Mouse (Mus musculus) megakaryocyte-erythroid progenitor cell, adult 5-6 weeks (primary cell): ENCODE results near the gene Hpcal1. TPM values are rescaled to one million over a fixed set of nuclear protein-coding genes. Genes with fewer than 3 reads are reported as not detected.

Source experiments
- ATAC-seq: replicated peaks from 2 replicates; pipeline ENCODE4 v1.8.0; 2016; ENCODE audit warnings: mild to moderate bottlenecking, inconsistent platforms; ENCODE audit not compliant: severe bottlenecking, poor library complexity, low FRiP score, low TSS enrichment
- total RNA-seq, 2 experiments: library from RNA; stranded (forward) in 1 of 2; stranded (reverse) in 1 of 2; fragments of 200-1000, 215-1000 nt in 1 of 2; fragments of >200 nt in 1 of 2; fragmentation: Nextera tagmentation in 1 of 2; gene quantifications; 2 replicates each; pipeline ENCODE4 v1.2.3; 2014 to 2017

Gene Hpcal1
- total RNA-seq (2014; fragmentation: Nextera tagmentation) (4.3 and 13.0 TPM in 2 replicates), total RNA-seq (2017) (3.0 and 6.8 TPM in 2 replicates)

DNA sequence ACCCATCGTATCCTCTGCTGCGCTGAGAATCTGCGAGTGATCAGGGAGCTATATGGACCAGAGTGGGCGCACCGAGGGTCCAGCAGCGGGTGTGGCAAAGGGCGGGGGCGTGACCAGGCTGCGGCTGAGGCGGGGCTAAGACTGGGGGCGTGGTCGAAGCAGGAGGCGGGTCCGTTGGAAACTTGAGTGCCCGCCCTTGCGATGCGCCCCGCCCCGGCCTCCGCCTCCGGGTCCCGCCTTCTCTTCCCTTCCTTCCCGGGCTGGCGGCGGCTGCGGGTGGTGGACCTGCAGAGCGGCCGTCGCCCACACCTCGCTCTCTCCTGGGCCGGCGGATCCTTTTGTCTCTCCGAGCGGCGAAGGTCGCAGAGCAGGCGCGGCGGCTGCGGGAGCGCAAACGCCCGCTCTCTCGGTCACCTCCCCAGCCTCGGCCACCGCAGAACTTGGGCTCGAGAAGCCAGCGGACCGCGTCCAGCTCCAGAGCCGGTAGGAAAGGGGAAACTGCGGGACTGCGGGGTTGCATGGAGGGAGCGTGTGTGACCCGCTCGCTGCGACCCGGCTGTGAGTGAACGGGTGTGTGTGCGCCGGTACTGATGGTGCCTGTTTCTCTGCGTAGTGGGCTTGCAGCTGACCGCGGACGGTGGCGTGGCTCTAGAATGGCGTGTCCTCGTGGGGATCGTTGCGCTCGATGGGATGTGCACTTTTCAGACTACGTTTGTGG, at the start of gene Hpcal1:
Gene Hpcal1, plus strand, starts transcription at position 293 of the 718 bp plus-strand sequence.
- ATAC-seq = peak; percentile 91

DNA sequence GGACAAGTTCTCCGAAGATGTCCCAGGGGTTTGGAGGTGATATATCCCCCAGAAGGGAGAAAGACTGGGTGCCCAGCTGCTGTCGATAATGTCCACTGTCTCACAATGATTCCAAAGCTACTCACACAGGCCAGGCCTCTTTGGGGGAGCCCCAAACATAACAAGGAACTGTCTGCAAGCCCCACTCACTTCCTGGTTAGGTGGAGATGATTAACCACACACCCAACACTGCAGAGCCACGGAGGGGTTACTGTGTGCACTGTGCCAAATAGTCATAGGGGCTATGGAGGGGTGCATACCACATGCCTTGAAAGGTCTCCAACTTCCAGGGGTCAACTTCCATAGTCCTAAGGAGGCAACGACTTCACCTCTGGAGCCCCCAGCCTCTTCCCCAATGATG, 49.4 kb upstream of the Hpcal1 start:
- no peak for ATAC-seq

DNA sequence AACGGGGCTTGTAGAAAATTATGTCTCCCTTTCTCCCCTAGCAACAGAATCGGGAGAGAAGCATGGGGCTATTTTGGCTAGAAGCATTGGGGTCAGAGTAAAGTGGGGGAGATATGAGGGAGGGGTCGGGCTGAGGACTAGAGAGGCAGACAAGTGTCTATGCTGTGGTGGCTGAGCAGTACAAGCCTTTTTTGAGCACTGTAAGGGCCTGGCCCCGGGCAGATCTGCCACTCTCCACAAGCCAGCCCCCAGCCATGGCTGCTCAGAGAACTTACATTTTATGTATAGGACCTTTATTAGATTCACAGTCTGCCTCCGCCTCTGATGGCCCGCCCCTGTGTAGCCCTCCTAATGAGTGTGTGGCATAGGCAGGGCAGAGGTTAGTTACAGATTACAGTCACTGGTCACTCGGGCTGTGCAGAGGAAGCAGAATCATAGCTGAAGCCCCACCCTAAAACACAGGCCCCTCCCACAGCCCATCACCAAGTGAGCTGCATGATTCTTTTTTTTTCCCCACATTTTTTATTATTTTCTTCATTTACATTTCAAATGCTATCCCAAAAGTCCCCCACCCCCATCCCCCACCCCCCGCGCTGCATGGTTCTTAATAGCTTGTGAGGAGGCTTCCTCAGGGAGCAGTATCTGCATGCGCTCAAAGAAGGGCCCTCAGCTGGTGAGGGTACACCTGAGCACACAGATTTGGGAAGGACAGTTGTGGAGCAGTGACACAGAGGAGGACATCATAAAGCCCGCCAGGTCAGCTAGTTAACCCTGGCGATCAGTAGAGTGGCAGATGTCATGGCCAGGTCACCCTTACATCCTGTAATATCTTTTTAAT, 46.1 kb upstream of the Hpcal1 start:
- ATAC-seq = no peak

DNA sequence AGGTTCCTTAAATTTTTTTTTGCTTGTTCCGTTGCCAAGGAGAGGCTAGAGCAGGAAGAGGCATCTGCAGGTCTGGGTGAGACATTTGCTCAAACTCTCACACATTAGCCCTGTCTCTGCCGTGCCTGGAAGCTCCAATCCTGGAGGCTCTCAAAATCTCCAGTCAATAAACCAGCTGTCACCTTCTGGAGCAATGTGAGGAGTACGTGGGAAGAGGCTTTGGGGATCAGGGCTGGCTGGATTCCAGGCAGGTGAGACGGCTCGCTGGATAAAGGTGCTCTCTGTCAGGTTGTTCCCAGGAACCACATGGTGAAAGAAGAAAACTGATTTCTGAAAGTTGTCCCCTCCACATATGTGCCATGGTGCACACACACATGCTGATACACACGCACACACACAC, 44.2 kb upstream of the Hpcal1 start:
- ATAC-seq = no peak

DNA sequence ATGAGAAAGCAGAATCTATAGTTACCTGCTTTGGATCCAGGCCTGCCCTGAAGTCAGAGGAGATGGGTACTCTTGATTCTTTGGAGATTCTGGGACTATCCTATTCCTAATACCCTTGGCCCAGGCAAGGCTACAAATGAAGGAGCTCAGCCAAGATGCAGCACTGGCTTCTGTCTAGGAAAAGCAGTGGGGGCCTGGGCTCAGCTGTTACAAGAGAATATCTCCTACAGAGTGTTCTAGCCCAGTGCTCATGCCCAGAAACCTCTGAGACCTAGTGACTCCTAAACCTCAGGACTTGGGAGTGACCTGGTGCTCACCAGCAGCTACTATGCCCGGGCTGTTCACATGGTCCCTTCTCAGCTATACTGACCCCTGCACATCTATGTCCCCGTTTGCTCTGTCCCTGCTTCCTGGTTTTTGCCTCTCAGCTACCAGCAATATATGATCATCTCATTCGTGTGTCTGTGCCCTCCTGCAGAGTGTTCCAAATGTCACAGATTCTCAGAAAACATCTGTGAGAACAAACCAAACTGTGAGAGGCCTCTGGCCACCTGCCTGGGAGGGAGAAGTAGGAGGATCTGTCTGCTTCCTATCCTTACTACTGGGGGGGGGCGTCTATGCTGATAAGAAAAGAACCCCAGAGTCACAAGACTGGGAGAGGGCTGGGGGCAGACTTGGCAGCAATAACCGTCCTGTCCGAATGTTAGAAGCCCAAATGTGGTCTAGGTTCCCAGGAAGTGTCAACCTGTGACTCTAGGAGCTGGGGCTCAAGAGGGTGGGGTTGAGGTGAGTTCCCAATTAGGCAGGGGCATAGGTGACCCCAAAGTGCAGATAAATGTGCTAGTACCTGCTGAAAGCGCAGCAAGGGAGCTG, 39.2 kb upstream of the Hpcal1 start:
- ATAC-seq = no peak

DNA sequence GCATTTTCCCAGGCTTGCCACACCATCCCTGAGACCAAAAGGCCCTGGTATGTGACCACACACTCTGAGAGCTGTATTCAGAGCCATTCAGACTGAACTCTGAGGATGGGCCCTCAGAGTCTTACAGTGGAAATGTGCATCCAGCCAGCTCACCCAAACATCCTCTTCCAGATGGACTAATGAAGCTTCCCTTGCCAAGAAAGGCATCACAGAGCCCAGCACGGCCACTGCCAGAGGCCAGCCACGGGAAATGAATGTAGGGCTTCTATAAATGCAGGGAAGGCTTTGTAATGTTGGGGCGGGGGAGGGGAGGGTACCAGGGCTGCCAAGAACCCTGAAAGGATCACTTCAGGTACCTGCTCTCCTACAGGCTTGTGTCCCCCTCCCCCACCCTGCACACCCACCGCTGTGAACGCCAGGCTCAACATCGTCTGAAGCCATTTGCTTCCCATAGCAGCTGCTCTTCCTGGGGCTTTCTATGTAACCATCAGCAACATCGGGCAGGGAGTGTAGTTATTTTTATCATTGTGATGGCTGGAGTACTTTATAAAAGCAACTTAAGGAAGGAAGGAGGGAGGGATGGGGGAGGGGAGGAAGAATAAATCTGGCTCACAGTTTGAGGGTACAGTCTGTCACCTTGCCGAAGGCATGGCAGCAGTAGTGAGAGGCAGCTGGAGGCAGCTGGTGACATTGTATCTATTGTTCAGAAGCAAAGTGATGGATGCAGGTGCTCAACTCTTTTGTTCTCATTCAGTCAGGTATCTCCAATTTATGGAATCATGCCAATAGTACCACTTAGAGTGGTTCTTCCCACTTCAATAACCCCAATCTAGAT, 38.2 kb upstream of the Hpcal1 start:
- ATAC-seq = no peak

DNA sequence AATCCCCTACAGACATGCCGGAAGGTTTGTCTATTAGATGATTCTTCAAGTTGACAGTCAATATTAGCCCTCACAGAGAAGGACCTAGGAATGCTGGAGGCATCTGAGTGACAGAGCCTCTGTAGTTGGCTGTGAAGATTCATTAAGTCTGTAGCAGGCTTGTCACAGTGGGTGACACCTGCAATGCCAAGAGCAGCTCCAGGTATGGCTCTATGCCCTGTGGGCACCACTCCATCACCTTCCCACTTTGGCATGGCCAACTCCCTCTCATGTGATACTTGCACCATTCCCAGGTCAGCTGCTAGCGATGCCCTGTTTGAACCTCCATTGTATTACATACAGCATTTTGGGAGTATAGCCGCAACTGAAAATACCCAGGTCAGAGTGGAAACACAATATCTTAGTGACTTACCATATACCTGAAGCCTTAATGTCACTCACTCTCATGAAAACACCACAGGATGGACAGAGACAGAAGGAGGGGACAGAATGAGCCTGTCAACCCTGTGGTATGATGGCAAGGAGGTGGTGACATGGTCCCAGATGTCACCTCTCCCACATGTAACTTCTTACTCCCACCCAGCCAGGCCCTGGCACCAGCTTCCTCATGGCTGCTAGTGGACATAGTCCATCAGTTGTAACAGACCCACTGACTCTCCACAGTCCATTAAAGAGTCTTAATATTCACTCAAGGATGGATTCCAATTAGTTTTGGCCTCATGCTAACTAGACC, 37.4 kb upstream of the Hpcal1 start:
- no peak for ATAC-seq

DNA sequence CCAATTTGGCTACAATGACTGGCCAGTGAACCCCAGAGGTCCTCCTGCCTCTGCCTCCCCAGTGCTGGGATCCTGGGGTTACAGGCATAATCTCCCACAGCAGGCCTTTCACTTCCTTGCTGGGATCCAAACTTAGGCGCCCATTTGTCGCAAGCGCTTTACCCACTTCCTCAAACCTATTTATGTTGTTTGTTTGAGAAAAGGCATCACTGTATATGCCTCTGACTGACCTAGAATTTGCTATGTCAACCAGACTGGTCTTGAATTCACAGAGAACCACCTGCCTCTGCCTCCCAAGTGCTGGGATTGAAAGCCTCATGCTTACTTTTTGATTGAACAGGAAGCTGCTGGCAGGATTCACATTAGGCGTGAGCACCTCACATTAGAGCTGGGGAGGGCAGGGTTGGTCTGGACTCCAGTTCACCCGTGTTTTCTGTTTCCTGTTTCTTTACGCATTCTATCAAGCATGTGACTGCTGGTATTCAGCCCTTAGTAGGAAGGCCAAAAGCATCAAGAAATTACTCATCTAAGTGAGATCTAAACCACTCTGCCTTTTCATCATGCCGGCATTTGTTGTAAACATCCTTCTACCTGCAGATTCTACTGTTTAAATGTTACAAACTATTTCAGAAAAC, 33.0 kb upstream of the Hpcal1 start:
- no peak for ATAC-seq

DNA sequence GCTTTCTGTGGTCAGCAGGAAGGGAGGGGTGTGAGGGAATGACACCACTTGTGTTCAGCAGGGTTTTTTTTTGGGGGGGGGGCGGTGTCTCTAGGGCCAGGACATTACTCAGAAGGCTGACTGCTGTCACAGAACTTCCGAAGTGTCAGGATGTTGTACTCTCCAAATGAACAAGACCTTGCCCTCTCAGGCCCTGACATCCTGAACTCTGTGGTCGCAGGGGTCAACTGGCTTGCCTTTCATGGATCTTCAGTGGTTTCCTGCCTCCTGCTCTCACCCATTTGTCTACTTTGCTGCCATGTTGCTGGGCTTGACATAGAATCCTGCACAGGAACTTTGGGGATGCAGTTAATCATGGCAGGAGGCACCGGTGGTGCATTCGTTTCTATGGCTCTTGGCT, 32.1 kb upstream of the Hpcal1 start:
- no peak for ATAC-seq

DNA sequence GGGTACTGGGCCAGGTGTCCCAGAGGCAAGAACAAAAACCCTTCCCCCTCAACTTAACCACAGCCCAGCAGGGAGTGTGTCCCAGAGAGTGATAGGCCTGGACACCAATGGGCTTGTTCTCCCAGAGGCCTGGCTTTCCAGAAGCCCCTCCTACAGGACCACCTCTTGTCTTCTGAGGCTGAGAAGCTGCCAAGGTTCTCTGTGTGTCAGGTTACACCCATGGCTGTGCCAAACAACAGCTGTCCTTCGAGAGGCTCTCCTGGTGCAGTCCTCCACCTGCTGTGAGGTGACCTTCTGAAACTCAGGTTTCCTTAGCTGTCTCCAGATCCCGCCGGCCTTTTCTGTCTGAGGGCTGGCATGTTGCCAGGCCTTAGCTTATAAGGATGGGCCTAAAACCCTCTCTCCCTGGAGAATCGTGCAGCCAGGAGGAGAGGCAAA, 29.2 kb upstream of the Hpcal1 start:
- no peak for ATAC-seq

DNA sequence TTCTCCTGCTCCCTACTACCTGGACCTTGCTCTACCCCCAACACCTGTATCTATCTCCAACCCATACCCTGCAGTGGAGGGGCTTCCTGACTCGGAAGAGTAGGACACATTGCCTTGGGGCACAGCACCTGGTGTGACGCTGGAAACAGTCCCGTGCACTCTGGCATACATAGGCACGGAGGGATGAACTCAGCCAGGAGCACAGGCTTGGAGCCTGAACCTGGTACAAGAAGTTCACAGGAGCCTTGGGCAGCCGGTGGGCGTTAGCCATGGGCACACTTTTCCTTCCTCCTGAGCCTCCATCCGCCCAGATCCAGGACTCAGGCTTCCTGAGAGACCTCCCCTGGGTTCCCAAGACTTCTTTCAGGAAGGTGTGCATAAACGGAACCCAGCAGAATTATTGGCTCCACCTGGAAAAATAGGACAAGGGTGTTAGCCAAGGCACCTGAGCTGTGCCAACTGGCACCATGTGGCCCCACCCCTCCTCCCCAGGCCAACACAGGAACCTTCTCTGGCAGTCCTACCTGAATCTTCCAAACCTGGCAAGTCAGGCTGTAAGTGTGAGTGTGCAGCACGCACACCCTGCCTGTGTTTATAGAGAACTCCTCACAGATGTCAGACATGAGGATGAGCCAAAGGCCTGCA, 26.5 kb upstream of the Hpcal1 start:
- no peak for ATAC-seq

DNA sequence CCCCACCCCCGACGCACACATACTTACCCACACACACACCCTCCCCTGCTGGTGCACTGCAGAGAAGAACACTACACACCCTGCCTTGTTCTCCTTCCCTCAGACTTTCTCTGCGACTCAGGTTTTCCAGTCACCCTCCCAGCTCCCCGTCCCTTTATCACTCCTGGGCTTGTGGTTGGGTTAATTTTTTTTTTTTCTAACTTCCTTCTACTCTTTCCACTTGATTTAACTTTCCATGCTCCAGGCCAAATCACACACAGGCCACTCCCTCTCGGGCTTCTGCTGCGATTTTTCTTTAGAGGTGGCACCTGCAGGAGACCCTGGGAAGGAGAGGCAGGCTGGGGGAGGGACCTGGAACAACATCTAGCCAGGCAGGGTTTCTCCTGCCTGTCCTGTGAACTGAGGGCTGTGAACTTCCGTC, 24.7 kb upstream of the Hpcal1 start:
- ATAC-seq = no peak

DNA sequence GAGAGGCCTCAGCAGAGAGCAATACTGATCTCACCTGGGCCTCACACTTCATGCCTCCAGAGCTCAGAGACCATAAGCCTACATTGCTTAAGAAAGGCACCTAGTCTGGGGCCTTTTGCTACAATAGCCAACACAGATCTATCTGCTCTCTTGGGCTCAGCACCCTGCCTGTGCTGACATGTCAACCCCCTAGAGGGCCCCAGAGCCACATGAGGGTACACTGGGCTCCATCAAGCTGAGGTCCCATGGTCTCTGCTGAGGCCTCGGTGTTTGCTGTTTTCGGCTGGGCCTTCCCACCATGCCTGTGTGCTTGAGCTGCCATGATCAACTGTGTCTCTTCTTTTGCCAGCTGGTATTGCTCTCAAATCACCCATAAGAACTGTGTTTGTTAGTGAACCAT, 24.0 kb upstream of the Hpcal1 start:
- ATAC-seq = peak; percentile 61; the same call in 1 of the 2 replicates

DNA sequence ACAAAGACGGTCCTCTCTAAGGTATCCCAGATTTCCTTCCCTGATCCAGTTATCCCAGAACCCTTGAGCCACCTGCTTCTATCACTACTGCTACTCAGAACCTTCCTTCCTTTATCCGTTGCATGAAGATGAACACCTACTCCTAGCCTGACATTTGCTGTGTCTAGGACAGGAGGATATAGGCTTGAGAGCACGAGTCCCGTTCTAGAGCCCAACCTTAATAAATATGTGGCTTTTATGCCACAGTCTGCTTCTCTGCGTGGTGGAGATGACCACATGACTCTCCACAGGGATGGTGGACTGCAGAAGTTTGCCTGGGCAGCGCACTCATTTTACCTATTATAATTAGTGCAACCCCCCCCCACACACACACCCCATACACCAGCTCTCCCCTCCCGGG, 16.9 kb upstream of the Hpcal1 start:
- ATAC-seq = no peak

DNA sequence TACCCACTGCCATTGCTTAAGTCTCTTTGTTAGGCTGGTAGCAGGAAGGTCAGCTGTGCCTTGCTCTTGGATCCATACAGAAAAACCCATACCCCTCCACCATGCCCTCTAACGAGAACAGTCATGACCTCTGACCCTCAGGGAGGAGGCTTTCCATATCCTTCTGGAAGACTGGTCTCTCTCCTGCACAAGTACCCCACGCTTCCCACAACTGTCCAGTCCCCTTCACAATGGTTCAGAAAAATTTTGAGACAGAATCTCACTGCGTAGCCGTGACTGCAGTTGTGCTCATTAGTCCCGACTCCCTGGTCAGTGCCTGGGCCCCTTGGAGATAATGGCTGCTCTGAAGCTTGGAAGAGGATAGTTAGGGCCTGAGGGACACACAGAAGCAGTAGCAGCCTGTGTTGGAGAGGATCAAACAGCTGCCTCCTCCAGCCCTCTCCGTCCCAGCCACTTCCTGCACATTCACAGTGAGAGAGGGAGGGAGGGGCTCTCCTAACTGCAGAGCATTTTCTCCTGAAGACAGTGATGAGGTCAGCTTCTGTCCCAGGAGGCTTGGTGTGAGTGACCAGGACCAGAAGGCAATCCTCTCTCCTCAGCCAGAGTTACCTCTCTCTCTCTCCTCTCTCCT, 16.4 kb upstream of the Hpcal1 start:
- ATAC-seq = no peak

DNA sequence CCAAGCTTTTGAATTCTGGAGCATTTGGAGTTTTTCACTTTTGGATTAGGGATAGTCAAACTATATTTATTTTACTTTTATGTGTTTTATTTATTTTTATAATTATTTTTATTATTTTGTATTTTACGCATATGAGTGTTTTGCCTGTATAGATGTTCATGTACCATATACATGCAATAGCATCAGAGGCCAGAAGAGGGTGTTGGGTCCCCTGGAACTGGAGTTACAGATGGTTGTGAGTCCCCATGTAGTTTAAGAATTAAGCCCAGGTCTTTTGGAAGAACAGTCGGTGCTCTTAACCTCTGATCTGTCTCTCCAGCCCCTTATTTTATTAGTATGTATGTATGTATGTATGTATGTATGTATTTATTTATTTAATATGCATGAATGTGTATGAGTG, 12.9 kb upstream of the Hpcal1 start:
- no peak for ATAC-seq

DNA sequence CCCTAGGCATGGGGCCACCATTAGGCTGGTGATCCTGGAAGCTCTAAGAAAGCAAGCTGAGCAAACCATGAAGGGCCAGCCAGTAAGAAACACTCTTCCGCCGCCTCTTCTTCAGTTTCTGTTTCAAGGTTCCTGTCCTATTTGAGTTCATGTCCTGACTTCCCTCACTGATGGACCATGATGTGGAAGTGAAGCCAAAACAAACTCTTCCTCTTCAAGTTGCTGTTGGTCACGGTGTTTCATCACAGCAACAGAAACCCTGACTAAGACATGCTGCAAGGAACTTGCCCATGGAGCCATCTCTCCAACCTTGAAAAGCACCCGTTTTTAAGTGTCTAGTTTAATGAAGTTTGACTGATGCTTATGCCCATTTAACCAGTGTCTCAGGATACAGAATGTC, 11.1 kb upstream of the Hpcal1 start:
- no peak for ATAC-seq
